Mouse (Mus musculus) midbrain, embryonic 14.5 days (tissue): Measurements from ENCODE around the gene Psmd1. TPM values are rescaled to one million over a fixed set of nuclear protein-coding genes. Genes with fewer than 3 reads are reported as not detected.

Source experiments
- ATAC-seq: fragments of 200-750 bp; cut with Nextera tagmentation; 2 replicates; pipeline ENCODE4 v1.8.0; 2017; ENCODE audit warnings: moderate number of reproducible peaks, moderate library complexity; ENCODE audit not compliant: low FRiP score, low TSS enrichment
- DNase-seq: peaks from one replicate; pipeline ENCODE4 v3.0.0-alpha.2; 2015
- H3K27ac ChIP-seq: fragments of 300-500 bp; sonication (generic); replicated peaks from 2 replicates; pipeline ENCODE4 v1.5.1; 2014; ENCODE audit warnings: mild to moderate bottlenecking, low read depth, low read length, moderate library complexity
- H3K27me3 ChIP-seq: fragments of 300-500 bp; sonication (generic); 2 replicates; pipeline ENCODE4 v1.6.1; 2014; ENCODE audit warnings: low read length, control low read depth, mixed read lengths; ENCODE audit not compliant: control insufficient read depth, insufficient read depth
- H3K36me3 ChIP-seq: fragments of 300-500 bp; sonication (generic); 2 replicates; pipeline ENCODE4 v1.6.1; 2014; ENCODE audit warnings: low read length, control low read depth; ENCODE audit not compliant: control insufficient read depth, insufficient read depth
- H3K4me1 ChIP-seq: fragments of 300-500 bp; sonication (generic); 2 replicates; pipeline ENCODE4 v1.6.1; 2014; ENCODE audit warnings: mild to moderate bottlenecking, antibody characterized with exemption, low read length, control low read depth; ENCODE audit not compliant: control insufficient read depth, insufficient read depth
- H3K4me2 ChIP-seq: fragments of 300-500 bp; sonication (generic); 2 replicates; pipeline ENCODE4 v1.6.1; 2014; ENCODE audit warnings: mild to moderate bottlenecking, low read length, moderate library complexity
- H3K4me3 ChIP-seq: fragments of 300-500 bp; sonication (generic); replicated peaks from 2 replicates; pipeline ENCODE4 v1.5.1; 2014; ENCODE audit warnings: low read depth, low read length
- H3K9ac ChIP-seq: fragments of 300-500 bp; sonication (generic); replicated peaks from 2 replicates; pipeline ENCODE4 v1.6.1; 2014; ENCODE audit warnings: mild to moderate bottlenecking, low read length, moderate library complexity
- H3K9me3 ChIP-seq: fragments of 300-500 bp; sonication (generic); 2 replicates; pipeline ENCODE4 v1.6.1; 2016; ENCODE audit warnings: low read length, control low read depth, mixed read lengths; ENCODE audit not compliant: control insufficient read depth
- WGBS: fragments of 180-500 bp; shearing (Covaris S2); extraction: QIAGEN DNeasy Blood & Tissue Kit; methylation state at CpG from one replicate; pipeline ENCODE4 v1.1.7; 2014; 5-methylcytosine and 5-hydroxymethylcytosine counted together
- polyA plus RNA-seq: library from polyadenylated mRNA; unstranded; fragments of >200 nt; fragmentation: Nextera tagmentation; extraction: Ambion mirVana; gene quantifications from 2 replicates; pipeline ENCODE4 v1.2.1, GENCODE M21; 2014

Psmd1 gene
- polyA plus RNA-seq, 1 experiment from 2014 or later, result 214 TPM

DNA sequence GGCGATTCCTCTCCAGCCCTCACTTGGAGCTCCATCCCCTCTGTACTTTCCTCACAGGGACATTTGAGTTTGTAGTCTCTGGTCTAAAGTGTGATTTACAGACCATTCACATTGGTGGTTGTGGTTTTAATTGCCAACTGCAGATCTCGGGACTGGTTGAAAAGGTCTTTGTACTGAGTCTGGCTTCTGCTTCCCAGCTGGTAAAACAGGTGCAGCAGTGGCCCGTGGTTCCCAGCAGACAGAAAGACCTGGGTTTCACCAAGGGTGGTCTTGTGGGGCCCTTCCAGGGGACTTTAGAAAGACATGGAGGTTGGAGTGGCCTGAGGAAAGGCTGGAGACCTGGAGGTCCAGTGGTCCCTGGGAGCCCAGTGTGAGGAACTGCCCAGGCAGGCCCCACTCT is 9.2 kb upstream of the Psmd1 start:
- H3K4me2 ChIP-seq, result no peak overlapping the region
- H3K9ac ChIP-seq, result no peak overlapping the region
- H3K4me3 ChIP-seq, result no peak overlapping the region
- ATAC-seq (no peak), DNase-seq (no peak)
- no peak overlapping the region for H3K27ac ChIP-seq
- H3K36me3 ChIP-seq, result no peaks in the 10 kb centered on the region
- 62% methylated on average over 3 of the region's 3 CpGs for WGBS
- H3K4me1 ChIP-seq, result no peaks in the 10 kb centered on the region
- no peaks in the 10 kb centered on the region for H3K27me3 ChIP-seq
- no peaks in the 10 kb centered on the region for H3K9me3 ChIP-seq

DNA sequence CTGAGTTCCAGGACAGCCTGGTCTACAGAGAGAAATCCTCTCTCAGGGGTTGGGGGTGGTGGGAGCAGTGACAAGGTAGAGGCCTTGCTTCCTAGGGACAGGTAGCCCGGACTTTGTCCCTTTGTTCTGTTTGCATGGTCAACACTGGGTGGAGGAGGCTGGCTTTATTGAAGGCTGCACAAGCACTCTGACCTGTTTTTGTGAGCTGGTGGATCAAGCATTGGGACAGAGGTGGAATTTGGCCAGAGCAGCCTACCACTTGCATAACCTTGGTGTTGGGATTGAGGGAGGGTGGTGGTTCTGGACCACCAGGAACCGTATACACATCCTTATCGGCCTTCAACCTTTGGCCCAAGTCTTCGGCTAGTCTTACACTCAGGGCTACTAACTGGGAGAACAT is 7.9 kb upstream of the Psmd1 start:
- Histone ChIP-seq H3K4me2 (no peak overlapping the region), H3K27ac (no peak overlapping the region), H3K36me3 (no peaks in the 10 kb centered on the region), H3K9me3 (no peaks in the 10 kb centered on the region), H3K4me3 (no peak overlapping the region), H3K4me1 (no peaks in the 10 kb centered on the region), H3K9ac (no peak overlapping the region), H3K27me3 (no peaks in the 10 kb centered on the region)
- ATAC-seq (no peak), DNase-seq (no peak)
- 86% methylated on average over 4 of the region's 4 CpGs for WGBS

DNA sequence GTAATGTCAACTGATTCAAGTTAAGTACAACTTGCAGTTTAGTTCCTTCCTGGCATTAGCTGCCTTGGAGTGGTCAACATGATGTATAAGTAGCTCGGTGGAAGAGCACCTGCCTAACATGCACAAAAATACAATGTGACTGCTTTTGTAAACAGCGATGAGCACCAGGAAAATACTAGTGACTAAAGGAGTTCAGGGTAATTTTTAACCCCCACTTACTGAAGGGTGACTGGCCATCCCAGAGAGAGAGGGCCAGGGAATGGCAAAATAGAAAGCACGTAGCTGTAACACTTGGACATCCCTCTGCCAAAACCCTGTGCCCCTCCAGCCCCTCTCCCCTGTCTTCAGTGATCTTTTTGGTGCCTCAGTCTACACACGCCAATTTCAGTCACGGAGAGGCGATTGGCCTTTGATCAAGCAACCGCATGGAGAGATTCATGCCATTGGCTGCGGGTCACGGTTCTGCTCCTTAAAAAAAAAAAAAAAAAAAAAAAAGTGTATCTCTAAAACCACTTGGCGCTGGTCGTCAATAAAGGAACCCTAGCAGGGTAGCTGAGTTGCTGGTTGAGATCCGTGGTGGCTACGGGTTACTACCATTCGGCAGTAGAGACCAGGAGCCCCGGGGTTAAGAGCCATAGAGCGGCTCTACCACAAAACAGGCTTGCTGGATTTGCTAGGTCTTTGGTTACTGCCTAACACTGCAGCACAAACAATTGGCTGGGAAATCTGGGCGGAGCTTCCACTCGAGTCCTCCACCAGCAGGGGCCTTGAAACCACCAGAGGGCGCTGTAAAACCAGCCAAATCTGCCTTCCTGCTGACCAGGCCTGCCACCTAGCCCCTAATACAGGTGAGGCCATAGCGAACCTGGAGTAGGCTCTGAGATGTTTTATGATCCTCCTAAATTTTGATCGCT is 5.1 kb upstream of the Psmd1 start:
- peak overlapping the region; percentile 50 for H3K27ac ChIP-seq
- peak overlapping the region; percentile 30 for H3K4me3 ChIP-seq
- H3K27me3 ChIP-seq, result no peaks in the 10 kb centered on the region
- peak overlapping the region; percentile 54 for H3K4me2 ChIP-seq
- H3K9ac ChIP-seq, result peak overlapping the region; percentile 42
- H3K9me3 ChIP-seq, result no peaks in the 10 kb centered on the region
- H3K36me3 ChIP-seq, result no peaks in the 10 kb centered on the region
- peak; percentile 96 for DNase-seq
- H3K4me1 ChIP-seq, result no peaks in the 10 kb centered on the region
- whole genome bisulfite sequencing, result 8% methylated on average over 21 of the region's 21 CpGs
- peak; percentile 80 for ATAC-seq

DNA sequence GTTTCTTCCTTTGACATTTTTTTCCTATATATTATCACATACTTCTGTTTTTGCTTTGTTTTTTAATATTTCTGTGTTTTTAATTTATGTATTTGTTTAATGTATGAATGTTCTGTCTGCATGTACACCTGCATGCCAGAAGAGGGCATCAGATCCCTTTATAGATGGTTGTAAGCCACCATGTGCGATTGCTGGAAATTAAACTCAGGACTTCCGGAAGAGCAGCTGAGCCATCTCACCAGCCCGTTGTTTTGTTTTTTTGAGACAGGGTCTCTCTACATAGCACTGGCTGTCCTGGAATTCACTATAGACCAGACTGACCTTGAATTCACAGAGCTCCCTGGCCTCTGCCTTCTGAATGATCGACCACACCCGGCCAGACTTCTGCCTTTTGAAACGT is 1.7 kb upstream of the Psmd1 start:
- Histone ChIP-seq H3K4me3 (no peak overlapping the region), H3K27me3 (no peaks in the 10 kb centered on the region), H3K36me3 (no peaks in the 10 kb centered on the region), H3K27ac (no peak overlapping the region), H3K9ac (no peak overlapping the region), H3K4me1 (peaks cover 9% of the 10 kb centered on the region), H3K9me3 (no peaks in the 10 kb centered on the region), H3K4me2 (no peak overlapping the region)
- WGBS, result 87% methylated on average over 6 of the region's 6 CpGs
- DNase-seq (no peak), ATAC-seq (no peak)

DNA sequence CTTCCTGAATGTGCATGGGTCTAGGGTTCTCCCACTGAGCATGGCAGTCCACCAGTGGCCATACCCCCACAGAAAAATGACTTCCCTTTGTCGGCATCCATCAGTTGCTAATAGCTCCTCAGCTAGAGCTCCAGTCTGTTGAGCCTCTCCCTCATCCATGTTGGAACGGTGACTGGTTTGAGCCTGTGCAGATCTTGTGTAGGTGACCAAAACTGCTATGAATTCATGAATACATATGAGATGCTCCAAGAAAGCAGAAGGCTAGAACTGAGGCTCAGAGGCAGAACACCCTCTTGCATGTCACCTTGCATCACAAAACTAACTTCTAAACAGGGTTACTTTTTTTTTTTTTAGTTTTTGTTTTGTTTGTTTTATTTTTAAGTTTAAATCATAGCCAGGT is 12.4 kb downstream of the Psmd1 start:
- ATAC-seq (no peak), DNase-seq (no peak)
- H3K36me3 ChIP-seq, result peaks cover 80% of the 10 kb centered on the region
- no peaks in the 10 kb centered on the region for H3K9me3 ChIP-seq
- no peaks in the 10 kb centered on the region for H3K4me1 ChIP-seq
- no peak overlapping the region for H3K27ac ChIP-seq
- H3K4me2 ChIP-seq, result no peak overlapping the region
- no peak overlapping the region for H3K9ac ChIP-seq
- H3K27me3 ChIP-seq, result no peaks in the 10 kb centered on the region
- H3K4me3 ChIP-seq, result no peak overlapping the region
- 99% methylated on average over 2 of the region's 2 CpGs for WGBS

DNA sequence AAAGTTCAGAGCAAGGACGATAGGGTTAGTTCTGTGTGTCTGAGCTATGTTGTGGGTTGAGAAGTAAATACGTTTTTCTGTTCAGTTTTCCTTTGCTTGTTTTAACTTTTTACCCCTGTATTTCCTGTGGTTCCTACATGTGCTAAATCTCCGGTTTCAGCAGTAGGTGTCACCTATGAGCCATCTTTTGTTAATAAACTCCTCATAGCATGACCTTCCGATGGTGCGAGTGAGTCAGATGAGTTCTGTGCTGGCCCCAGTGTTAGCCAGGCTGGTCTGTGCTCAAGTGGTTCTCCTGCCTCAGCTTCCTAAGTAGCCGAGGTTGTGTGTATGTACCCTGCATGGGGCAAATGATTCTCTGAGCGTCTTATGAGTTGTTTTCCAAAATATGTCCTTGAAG is 30.2 kb downstream of the Psmd1 start:
- H3K27me3 ChIP-seq, result no peaks in the 10 kb centered on the region
- H3K4me2 ChIP-seq, result no peak overlapping the region
- 89% methylated on average over 7 of the region's 7 CpGs for WGBS
- DNase-seq, result no peak
- no peak overlapping the region for H3K4me3 ChIP-seq
- ATAC-seq, result no peak
- no peak overlapping the region for H3K9ac ChIP-seq
- H3K36me3 ChIP-seq, result peaks cover 72% of the 10 kb centered on the region
- no peak overlapping the region for H3K27ac ChIP-seq
- no peaks in the 10 kb centered on the region for H3K4me1 ChIP-seq
- no peaks in the 10 kb centered on the region for H3K9me3 ChIP-seq

DNA sequence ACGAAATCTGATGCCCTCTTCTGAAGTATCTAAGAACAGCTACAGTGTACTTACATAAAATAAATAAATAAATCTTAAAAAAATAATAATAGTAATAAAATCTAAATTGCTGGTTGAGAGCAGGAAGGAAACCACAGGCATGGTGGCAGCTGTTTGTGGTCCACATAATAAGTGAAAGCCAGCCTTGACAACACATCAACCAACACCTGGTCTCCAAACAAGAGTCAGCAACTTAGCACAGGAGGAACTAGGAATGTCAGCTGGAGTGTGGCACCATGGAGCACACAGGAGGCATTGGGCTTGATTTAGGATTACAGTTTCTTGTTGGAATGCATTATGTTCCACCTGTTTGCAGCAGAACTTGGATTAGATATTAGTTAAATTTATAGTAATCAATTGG is 40.9 kb downstream of the Psmd1 start:
- H3K4me1 ChIP-seq, result no peaks in the 10 kb centered on the region
- no peaks in the 10 kb centered on the region for H3K9me3 ChIP-seq
- peaks cover 18% of the 10 kb centered on the region for H3K36me3 ChIP-seq
- H3K9ac ChIP-seq, result no peak overlapping the region
- no peak overlapping the region for H3K4me2 ChIP-seq
- no peak overlapping the region for H3K27ac ChIP-seq
- 94% methylated on average over 1 of the region's 1 CpGs for WGBS
- H3K27me3 ChIP-seq, result no peaks in the 10 kb centered on the region
- no peak for DNase-seq
- ATAC-seq, result no peak
- no peak overlapping the region for H3K4me3 ChIP-seq

DNA sequence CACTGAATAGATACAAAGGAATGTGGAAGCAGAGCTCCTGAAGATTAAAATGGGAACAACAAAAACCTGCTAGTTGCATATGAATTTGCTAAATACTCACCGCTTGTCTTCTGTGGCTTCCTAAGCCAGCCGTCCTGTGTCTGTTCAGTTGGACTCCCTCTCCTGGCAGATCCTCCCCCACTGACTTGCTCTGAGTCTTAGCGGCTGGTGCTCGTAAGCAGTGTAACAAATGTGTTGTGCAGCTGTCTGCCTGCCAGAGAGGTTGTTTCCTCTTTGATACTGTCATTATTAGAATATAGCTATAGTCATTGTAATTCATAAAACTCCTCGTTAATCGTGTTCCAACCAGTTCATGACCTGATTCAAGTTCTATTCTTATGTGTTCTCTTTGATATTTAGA is 47.6 kb downstream of the Psmd1 start, which contains the start of gene Htr2b:
Gene Htr2b, minus strand, starts transcription at position 192 of the 400 bp plus-strand sequence.
- Histone ChIP-seq H3K27ac (no peak within 1 kb of the TSS), H3K4me3 (no peak within 1 kb of the TSS), H3K9me3 (no peaks in the 10 kb centered on the region), H3K4me1 (no peaks in the 10 kb centered on the region), H3K4me2 (no peak within 1 kb of the TSS), H3K36me3 (peaks cover 16% of the 10 kb centered on the region), H3K27me3 (no peaks in the 10 kb centered on the region), H3K9ac (no peak within 1 kb of the TSS)
- ATAC-seq, result no peak
- 58% methylated on average over 6 of the region's 6 CpGs for WGBS
- peak; percentile 20 for DNase-seq

DNA sequence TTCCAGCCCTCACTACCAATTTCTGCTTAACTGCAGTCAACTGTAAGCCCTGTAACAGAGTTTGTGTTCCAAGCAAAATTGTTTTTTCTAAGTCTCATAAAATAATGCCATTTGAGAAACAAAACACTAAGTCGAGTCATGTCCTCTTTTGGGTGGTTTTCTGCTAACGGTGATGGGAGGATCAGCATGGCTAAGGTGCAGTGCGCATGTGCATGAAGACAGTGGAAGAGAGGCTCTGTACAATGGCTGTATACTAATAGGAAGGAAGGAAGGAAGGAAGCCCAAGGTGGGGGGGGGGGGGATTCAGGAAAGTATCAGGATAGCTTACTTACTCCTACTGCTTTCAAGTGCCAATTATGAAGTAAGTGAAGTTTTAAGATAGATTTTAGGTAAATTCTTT is 50.0 kb downstream of the Psmd1 start:
- Histone ChIP-seq H3K27me3 (no peaks in the 10 kb centered on the region), H3K4me3 (no peak overlapping the region), H3K9ac (no peak overlapping the region), H3K36me3 (peaks cover 33% of the 10 kb centered on the region), H3K4me2 (no peak overlapping the region), H3K27ac (no peak overlapping the region), H3K4me1 (no peaks in the 10 kb centered on the region), H3K9me3 (no peaks in the 10 kb centered on the region)
- 97% methylated on average over 3 of the region's 3 CpGs for WGBS
- ATAC-seq, result no peak
- no peak for DNase-seq
